Mouse (Mus musculus) C2C12 (cell line): Measurements from ENCODE around the gene Gnl1.

Source experiments
- CTCF ChIP-seq: IDR thresholded peaks from one replicate; pipeline ENCODE4 v1.5.1; 2011; ENCODE audit not compliant: control insufficient read depth, insufficient read depth, insufficient read length
- MAX ChIP-seq: IDR thresholded peaks from one replicate; pipeline ENCODE4 v1.6.1; 2011; ENCODE audit warnings: mild to moderate bottlenecking, control low read depth

GRCm38 (mm10) chr17:35967621-35968020 lies 12.0 kb upstream of the Gnl1 start:
- no peak for TF ChIP-seq CTCF
- no peak for TF ChIP-seq MAX
